Mouse (Mus musculus): Measurements from ENCODE around the gene Sh3glb2.

Sh3glb2 gene

GRCm38 (mm10) chr2:30379307-30379706 is 20.2 kb upstream of the Sh3glb2 start:
- DNase-seq: no peak

- no peak for DNase-seq
Measured at GRCm38 (mm10) chr2:30377721-30378120, 18.6 kb upstream of the Sh3glb2 start.

DNA sequence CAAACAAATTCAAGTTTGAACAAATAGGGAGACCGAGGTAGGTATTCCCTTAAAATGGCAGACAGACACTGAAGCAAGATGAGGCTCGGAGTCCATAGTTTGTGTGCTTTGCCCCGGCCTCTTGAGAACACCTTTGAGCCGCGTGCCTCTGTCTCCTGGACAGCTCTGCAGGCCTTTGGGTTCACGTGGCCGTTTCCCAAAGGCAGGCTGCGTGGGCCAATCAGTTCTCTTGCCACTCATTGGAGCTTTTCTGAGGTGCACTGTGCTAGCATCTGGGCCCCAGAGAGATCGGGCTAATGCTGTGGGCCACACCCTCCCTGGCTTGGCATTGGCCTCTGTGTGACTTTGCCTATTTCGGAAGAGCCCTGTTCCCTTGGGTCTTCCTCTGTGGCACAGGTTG is 16.8 kb upstream of the Sh3glb2 start:
- no peak for DNase-seq

GRCm38 (mm10) chr2:30372726-30373125 is 13.6 kb upstream of the Sh3glb2 start:
- DNase-seq: no peak

DNA sequence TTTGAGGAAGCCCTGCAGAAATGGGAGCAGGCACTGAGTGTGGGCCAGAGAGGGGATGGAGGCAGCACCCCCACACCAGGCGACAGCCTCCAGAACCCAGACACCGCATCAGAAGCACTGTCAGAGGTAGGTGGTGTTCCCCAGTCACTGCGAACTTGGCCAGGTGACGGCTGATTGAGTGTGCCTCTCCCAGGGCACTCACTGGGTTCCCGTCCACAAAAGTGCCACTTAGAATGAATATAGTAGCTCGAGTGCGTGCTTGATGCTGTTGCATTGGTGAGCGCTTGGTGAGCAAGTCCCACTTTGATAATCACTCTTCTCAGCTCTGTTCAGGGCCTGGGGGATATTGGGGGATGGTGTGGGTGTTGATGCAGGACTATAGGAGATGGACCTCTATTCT is 12.4 kb upstream of the Sh3glb2 start:
- DNase-seq: no peak

- no peak for DNase-seq
Measured at GRCm38 (mm10) chr2:30366203-30366602, 7.1 kb upstream of the Sh3glb2 start.

GRCm38 (mm10) chr2:30365281-30366069 is 6.3 kb upstream of the Sh3glb2 start:
- no peak for DNase-seq

DNA sequence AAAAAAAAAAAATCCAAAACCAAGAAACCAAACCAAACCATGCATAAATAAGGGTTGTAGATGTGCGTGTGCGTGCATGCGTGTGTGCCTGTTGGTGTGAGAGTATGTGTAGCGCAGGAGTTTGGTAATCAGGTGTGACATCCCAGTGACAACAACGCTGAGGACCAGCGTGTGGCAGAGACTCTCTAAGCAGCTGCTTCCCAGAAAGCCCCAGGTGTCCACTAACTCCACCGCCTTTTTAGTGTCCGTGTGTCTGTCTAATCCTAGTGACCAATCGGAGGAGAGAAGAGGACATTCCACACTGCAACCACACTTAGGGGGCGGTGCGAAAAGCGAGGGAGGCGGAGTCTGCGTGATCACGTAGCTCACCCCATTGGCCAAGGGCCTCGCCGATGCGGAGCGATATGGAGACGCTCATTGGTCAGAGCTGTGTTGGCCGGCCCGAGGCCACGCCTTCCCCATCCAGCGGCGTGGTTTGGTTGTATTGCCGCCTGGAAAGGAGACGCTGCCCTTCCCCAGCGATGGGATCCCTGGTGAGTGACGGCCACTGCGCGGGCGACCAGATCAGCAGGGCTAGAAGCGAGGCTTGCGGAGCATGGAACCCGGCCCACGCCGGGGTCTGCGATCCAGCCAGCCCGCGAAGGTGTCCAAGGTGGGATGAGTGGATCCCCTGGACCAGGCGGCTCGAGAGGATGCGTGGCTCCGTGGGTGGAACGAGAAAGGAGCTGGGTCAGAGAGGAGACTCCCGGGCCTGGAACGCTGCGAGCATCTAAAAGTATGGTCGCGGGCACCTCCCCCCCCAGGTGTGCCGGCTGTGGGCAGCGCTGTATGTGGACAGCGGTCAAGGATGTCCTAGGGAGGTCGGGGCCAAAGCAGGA is 4.9 kb upstream of the Sh3glb2 start, which contains the start of gene Miga2:
Miga2 (plus strand) TSS at position 461 of the 878 bp plus-strand sequence.
- DNase-seq: peak; percentile 99

GRCm38 (mm10) chr2:30362865-30363264 is 3.7 kb upstream of the Sh3glb2 start:
- no peak for DNase-seq

DNA sequence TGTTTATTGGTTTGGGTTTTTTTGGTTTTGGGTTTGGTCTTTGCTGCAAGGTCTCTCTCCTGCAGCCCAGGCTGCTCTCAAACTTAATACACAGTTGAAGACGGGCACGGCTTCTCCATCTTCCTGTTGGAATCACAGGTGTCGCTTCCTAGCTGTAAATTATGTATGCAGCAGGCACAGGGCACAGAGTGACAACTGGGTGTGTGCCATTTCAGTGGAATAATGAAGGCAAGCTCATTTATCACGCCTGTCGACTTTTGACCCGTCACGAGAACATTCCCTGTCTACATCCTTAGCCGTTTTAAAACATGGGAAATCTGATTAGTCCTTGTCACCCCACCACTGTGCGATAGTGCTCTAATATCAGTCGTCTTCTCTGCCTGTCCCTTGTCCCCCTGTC is 1.5 kb upstream of the Sh3glb2 start:
- DNase-seq: no peak

DNA sequence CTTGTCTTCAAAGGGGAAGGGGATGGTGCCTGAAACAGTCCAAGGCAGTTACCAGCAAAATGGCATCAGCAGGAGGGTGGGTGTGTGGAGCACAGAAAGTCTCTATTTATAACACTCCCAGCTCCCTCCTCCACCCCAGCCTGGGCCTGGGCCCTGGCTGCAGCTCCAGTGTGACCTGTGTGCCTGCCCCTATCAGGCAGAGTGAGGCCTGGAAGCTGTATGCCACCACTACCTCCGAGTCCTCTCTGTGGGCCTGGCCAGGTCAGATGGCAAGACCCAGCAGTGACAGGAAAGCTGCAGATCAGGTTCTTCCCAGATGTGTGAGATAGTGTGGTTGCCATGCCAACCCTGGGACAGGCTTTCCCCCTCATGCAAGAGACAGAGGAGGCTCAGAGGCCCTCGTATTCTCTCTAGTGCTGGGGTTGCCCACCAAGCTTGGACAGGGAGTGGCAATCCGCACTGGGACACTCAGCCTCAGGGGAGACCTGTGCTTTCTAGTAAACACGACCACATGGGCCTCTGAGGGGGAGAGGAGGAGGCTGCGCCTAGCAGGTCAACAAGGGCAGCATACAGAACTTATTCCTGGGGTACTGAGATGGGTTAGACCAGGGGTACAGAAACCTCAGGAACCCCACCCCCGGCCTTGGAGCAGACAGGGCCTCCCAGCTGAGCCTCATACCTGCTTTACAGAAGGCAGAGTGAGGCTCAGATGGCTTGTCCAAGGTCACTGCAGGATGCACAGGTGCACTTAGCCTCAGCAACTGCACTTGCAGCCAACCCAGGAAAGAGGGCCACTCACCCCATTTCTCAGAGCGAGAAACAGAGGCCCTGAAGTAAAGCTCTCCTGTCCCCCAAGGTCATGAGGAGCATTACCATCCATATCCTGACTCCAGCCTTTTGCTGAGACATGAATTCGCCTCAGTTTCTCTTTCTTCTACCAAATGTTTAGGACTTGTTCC is 1.3 kb downstream of the Sh3glb2 start:
- peak; percentile 52 for DNase-seq

- no peak for DNase-seq
Measured at GRCm38 (mm10) chr2:30356906-30357305, 2.2 kb downstream of the Sh3glb2 start.

GRCm38 (mm10) chr2:30356266-30356665 is 2.9 kb downstream of the Sh3glb2 start:
- DNase-seq: no peak

DNA sequence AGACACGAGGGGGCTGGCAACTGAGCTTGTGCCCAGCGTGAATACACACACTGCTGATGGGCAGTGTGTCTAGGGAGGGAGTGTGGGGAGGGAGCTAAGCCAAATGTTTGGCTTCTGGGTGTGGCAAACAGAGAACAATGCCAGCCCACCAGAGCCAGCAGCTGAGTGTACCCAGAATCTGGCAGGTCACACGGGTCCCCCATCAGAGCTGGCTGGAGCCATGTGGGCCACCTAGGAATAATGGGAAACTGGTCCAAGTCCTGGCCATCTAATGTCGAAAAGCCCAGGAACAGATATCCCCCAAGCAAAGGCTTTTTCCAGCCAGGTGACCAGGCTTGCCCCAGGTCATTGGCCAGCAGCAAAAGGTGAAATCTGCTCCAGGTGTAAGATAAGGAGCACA is 3.3 kb downstream of the Sh3glb2 start:
- no peak for DNase-seq

DNA sequence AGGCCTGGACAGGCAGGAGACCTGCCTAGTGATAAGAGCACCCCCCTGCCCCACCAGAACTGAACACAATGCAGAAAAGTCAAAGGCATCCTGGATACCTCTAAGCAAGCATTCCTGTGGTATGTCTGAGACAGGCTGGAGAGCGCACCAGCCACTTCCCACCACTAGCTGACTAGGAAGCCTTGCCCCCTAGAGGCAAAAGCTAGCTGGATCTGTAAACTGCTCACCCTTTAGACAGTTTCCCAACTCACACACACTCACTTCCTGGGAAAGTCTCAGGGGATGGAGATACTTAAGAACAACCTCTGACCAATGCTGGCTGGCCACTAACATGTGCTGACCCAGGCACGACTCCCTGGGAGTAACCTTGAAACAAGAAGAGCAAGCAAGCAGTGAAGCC is 8.0 kb downstream of the Sh3glb2 start:
- no peak for DNase-seq

DNA sequence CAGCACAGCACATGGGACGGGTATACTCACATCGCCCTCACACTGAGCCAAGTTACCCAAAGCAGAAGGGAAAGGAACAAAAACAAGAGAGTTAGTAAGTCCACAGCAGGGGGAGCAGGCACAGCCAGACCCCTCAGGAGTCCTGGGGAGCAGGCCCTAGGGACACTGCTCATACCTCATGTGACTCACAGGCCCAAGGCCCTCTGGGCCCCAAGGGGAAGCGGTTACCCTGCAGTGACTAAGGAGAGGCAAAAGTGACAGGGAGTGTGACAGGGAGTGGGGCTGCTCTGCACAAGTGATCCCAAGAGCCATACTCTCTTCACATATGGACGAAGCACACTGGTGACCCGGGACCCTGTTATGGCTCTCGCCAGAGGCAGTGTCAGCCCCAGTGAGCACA is 9.9 kb downstream of the Sh3glb2 start:
- DNase-seq: no peak

DNA sequence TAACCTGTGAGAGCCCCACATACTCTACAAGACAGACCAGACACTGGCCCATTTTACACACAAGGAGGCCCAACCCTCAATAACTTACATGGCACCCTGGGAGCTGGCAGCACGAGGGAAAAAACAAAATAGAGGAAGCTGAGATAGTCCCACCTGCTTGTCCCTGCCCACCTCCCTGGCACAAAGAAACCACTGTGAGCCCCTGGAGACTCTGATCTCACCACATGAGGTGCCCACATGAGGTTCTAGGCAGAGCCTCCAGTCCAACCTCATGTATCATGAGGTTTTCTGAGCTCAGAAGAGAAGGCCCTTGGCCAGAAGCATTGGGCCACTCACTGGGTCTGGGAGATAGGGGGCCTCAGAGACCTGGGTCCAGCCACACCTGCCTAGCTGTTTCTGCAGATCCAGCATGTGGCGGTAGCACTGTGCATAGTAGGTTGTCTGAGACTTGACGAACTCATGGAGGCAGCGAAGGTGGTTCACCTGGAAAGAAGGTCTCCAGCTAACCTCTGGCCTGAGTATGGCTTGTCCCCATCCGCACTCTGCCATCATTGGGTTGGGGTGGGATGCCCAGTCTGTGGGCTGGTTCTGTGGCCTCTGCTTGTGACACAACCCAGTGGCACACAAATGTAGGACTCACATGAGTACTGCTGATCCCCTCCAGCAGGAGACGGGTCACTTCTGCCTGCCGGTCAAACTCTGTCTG is 13.0 kb downstream of the Sh3glb2 start:
- DNase-seq: no peak

DNA sequence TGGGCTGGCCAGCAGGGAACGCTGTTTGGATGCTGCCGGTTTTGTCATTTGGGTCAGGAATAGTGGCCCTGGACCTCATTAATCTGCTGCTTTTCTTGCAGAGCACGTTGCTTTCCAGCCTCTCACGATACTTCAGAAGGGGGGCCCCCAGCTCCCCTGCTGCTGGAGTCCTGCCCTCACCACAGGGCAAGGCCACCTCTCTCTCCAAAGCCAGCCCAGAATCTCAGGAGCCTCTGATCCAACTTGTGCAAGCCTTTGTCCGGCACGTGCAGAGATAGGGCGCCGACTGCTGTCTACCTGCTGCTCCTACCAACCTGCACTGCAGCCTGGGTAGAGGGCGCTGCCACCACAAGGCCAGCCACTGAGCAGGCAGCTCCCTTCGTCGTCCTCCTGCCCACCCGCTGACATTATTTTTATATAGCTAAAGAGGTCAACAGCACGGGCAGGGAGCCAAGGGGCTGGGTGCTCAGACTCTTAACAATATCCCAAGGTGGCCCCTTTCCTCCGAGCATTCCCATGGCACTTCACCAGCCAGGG is 15.5 kb downstream of the Sh3glb2 start:
- DNase-seq: no peak

DNA sequence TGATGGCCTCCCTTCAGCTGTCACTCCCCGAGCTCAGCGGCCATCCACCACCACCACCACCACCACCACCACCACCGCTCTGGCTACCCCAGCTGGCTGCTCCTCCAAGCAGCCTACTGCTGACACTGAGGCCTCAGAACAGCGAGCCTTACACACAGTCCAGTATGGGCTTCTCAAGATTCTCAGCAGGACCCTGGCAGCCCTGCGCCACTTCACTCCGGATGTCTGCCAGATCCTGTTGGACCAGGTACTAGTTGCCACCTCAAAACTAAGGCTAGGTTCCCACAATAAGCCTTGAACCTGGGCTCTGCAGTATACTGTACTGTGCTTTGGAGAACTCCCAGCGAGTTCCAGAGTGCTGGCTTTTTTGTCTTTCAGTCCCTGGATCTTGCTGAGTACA is 16.6 kb downstream of the Sh3glb2 start:
- no peak for DNase-seq

GRCm38 (mm10) chr2:30342061-30342460 is 17.1 kb downstream of the Sh3glb2 start:
- DNase-seq: no peak

DNA sequence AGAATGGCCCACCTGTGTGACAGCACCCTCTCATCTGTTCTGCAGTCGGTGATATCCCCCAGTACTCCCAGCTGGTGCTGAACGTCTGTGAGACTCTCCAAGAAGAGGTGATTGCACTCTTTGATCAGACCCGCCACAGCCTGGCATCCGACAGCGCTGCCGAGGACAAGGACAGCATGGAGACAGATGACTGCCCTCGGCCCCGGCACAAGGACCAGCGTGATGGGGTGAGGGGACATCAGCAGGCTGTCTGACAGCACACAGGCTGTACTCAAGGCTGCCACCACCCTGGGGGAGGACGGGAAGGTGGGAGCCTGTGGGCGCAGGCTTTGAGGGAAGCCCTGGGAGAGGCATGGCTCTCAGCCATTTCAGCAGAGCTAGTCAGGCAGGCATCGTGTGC is 22.0 kb downstream of the Sh3glb2 start:
- no peak for DNase-seq

Measured in right cerebral cortex, postnatal 25 days (tissue).